Mouse (Mus musculus) liver, embryonic 14.5 days (tissue): ENCODE measurements around the gene Ccnb1. TPM values are rescaled to one million over a fixed set of nuclear protein-coding genes. Genes with fewer than 3 reads are reported as not detected.
"Not testable (repeated sequence)": the region's sequence is repeated elsewhere in the genome, so short reads cannot be mapped to it uniquely, and the experiment has no call there.

ENCODE experiments used
- ATAC-seq: fragments of 200-750 bp; cut with Nextera tagmentation; 2 replicates; pipeline ENCODE4 v1.8.0; 2017; ENCODE audit warnings: moderate number of reproducible peaks, mild to moderate bottlenecking, moderate library complexity; ENCODE audit not compliant: insufficient read depth
- DNase-seq, 3 experiments: peaks; one replicate each; pipeline ENCODE4 v3.0.0-alpha.2; 2012 to 2013; ENCODE audit warnings: low read depth in 3 of 3, low spot score in 3 of 3
- H3K27ac ChIP-seq: fragments of 300-500 bp; sonication (generic); 2 replicates; pipeline ENCODE4 v1.5.1; 2014; ENCODE audit warnings: moderate library complexity, mild to moderate bottlenecking, control low read depth, inconsistent platforms
- H3K27me3 ChIP-seq: fragments of 300-500 bp; sonication (generic); 2 replicates; pipeline ENCODE4 v1.6.1; 2014; ENCODE audit warnings: mild to moderate bottlenecking, low read length, moderate library complexity; ENCODE audit not compliant: control insufficient read depth, insufficient read depth
- H3K36me3 ChIP-seq: fragments of 300-500 bp; sonication (generic); replicated peaks from 2 replicates; pipeline ENCODE4 v1.6.1; 2014; ENCODE audit warnings: low read depth; ENCODE audit not compliant: control insufficient read depth, insufficient read depth
- H3K4me1 ChIP-seq, 2 experiments: fragments of 200-500 bp in 1 of 2; fragments of 300-500 bp in 1 of 2; sonication (generic) in 1 of 2; replicated peaks; 2 replicates each; pipeline ENCODE4 v1.6.1; 2012 to 2014; ENCODE audit warnings: antibody characterized with exemption in 1 of 2, inconsistent platforms in 1 of 2, low read length in 1 of 2; ENCODE audit not compliant: control insufficient read depth in 2 of 2, insufficient read depth in 2 of 2
- H3K4me2 ChIP-seq: fragments of 300-500 bp; sonication (generic); 2 replicates; pipeline ENCODE4 v1.6.1; 2014; ENCODE audit warnings: low read depth, mild to moderate bottlenecking, control low read depth, moderate library complexity
- H3K4me3 ChIP-seq, 2 experiments: fragments of 200-500 bp in 1 of 2; fragments of 300-500 bp in 1 of 2; sonication (generic) in 1 of 2; 2 replicates each; pipeline ENCODE4 v1.5.1; 2012 to 2014; ENCODE audit warnings: low read depth in 2 of 2, low read length in 2 of 2, mild to moderate bottlenecking in 2 of 2, control low read depth in 1 of 2, inconsistent platforms in 1 of 2, moderate library complexity in 1 of 2; ENCODE audit not compliant: insufficient read depth in 1 of 2
- H3K9ac ChIP-seq: fragments of 300-500 bp; sonication (generic); replicated peaks from 2 replicates; pipeline ENCODE4 v1.6.1; 2014; ENCODE audit warnings: mild to moderate bottlenecking, control low read depth, moderate library complexity
- H3K9me3 ChIP-seq: fragments of 300-500 bp; sonication (generic); 2 replicates; pipeline ENCODE4 v1.6.1; 2016; ENCODE audit warnings: low read length, mixed read lengths; ENCODE audit not compliant: control insufficient read depth
- CTCF ChIP-seq: IDR thresholded peaks from 2 replicates; pipeline ENCODE4 v1.5.1; 2016; ENCODE audit warnings: antibody characterized with exemption, low read depth, control low read depth
- EP300 ChIP-seq: IDR thresholded peaks from 2 replicates; pipeline ENCODE4 v1.6.1; 2016; ENCODE audit warnings: antibody characterized with exemption, low read depth
- WGBS: fragments of 180-500 bp; shearing (Covaris S2); extraction: QIAGEN DNeasy Blood & Tissue Kit; methylation state at CpG from one replicate; pipeline ENCODE4 v1.1.7; 2014; ENCODE audit not compliant: insufficient replicate concordance; 5-methylcytosine and 5-hydroxymethylcytosine counted together
- polyA plus RNA-seq, 2 experiments: library from polyadenylated mRNA; depleted of rRNA in 1 of 2; stranded (reverse) in 1 of 2; unstranded in 1 of 2; fragments of >200 nt; fragmentation: Nextera tagmentation in 1 of 2; extraction: Ambion mirVana in 1 of 2; gene quantifications; 2 replicates each; pipeline versions ENCODE4 v1.2.1 to v1.2.3; 2012 to 2014

The Ccnb1 gene
- polyA plus RNA-seq, 2 experiments, result 123 to 255 TPM

- no peak for TF ChIP-seq EP300
- no peak for TF ChIP-seq CTCF
- no peaks in the 10 kb centered on the region for H3K4me1 ChIP-seq
- no peak for DNase-seq
- no peak overlapping the region for H3K4me2 ChIP-seq
- no peaks in the 10 kb centered on the region for H3K27me3 ChIP-seq
- no peaks in the 10 kb centered on the region for H3K9me3 ChIP-seq
- H3K36me3 ChIP-seq, result peaks cover 54% of the 10 kb centered on the region
- no peak overlapping the region for H3K27ac ChIP-seq
- 69% methylated on average over 6 of the region's 6 CpGs for WGBS
- no peak overlapping the region for H3K9ac ChIP-seq
- ATAC-seq, result no peak
- H3K4me3 ChIP-seq, result no peak overlapping the region
Measured at GRCm38 (mm10) chr13:100814451-100814850, 28.1 kb upstream of the Ccnb1 start.

GRCm38 (mm10) chr13:100805776-100806175, 19.4 kb upstream of the Ccnb1 start:
- WGBS, result 89% methylated on average over 3 of the region's 3 CpGs

GRCm38 (mm10) chr13:100797171-100797570, 10.8 kb upstream of the Ccnb1 start:
- H3K9ac ChIP-seq, result no peak overlapping the region
- DNase-seq, result no peak
- no peak overlapping the region for H3K4me3 ChIP-seq
- H3K36me3 ChIP-seq, result no peaks in the 10 kb centered on the region; the same call in none of the 2 replicates
- TF ChIP-seq EP300, result no peak
- no peaks in the 10 kb centered on the region for H3K9me3 ChIP-seq
- H3K27ac ChIP-seq, result no peak overlapping the region
- no peaks in the 10 kb centered on the region for H3K4me1 ChIP-seq
- H3K27me3 ChIP-seq, result no peaks in the 10 kb centered on the region
- no peak overlapping the region for H3K4me2 ChIP-seq
- no peak for ATAC-seq
- 72% methylated on average over 6 of the region's 6 CpGs for WGBS

More at GRCm38 (mm10) chr13:100805776-100806175, 19.4 kb upstream of the Ccnb1 start:
- H3K27ac ChIP-seq, result no peak overlapping the region
- peaks cover 52% of the 10 kb centered on the region for H3K36me3 ChIP-seq
- ATAC-seq, result no peak
- no peak for DNase-seq
- no peak overlapping the region for H3K9ac ChIP-seq
- TF ChIP-seq CTCF, result no peak
- no peak for TF ChIP-seq EP300
- no peaks in the 10 kb centered on the region for H3K9me3 ChIP-seq
- no peaks in the 10 kb centered on the region for H3K4me1 ChIP-seq
- H3K4me2 ChIP-seq, result no peak overlapping the region
- H3K27me3 ChIP-seq, result no peaks in the 10 kb centered on the region
- no peak overlapping the region for H3K4me3 ChIP-seq

GRCm38 (mm10) chr13:100789083-100789482, 2.7 kb upstream of the Ccnb1 start:
- H3K4me1 ChIP-seq, result peaks cover 13 to 14% of the 10 kb centered on the region in 2 experiments

GRCm38 (mm10) chr13:100788057-100788456, 1.7 kb upstream of the Ccnb1 start:
- not testable (repeated sequence) for ATAC-seq, H3K4me2 ChIP-seq, H3K27ac ChIP-seq, DNase-seq, H3K9me3 ChIP-seq, H3K9ac ChIP-seq, H3K4me3 ChIP-seq, H3K27me3 ChIP-seq
- 86% methylated on average over 11 of the region's 14 CpGs for WGBS
- Histone ChIP-seq H3K36me3 (peaks cover 25% of the 10 kb centered on the region), H3K4me1 (peaks cover 19 to 22% of the 10 kb centered on the region in 2 experiments)

More at GRCm38 (mm10) chr13:100789083-100789482, 2.7 kb upstream of the Ccnb1 start:
- no peak for TF ChIP-seq EP300
- TF ChIP-seq CTCF, result no peak
- no peak overlapping the region for H3K27ac ChIP-seq
- no peak overlapping the region for H3K4me3 ChIP-seq
- no peaks in the 10 kb centered on the region for H3K27me3 ChIP-seq
- 68% methylated on average over 3 of the region's 3 CpGs for WGBS
- H3K36me3 ChIP-seq, result peaks cover 15% of the 10 kb centered on the region
- no peak overlapping the region for H3K4me2 ChIP-seq
- no peak overlapping the region for H3K9ac ChIP-seq
- ATAC-seq, result no peak
- DNase-seq, result no peak
- no peaks in the 10 kb centered on the region for H3K9me3 ChIP-seq
